Mouse (Mus musculus): ENCODE measurements around the gene Zbtb9. TPM values are rescaled to one million over a fixed set of nuclear protein-coding genes. Genes with fewer than 3 reads are reported as not detected.

Gene Zbtb9
- polyA plus RNA-seq, 1 experiment from 2014 or later: 14.7 TPM

DNA sequence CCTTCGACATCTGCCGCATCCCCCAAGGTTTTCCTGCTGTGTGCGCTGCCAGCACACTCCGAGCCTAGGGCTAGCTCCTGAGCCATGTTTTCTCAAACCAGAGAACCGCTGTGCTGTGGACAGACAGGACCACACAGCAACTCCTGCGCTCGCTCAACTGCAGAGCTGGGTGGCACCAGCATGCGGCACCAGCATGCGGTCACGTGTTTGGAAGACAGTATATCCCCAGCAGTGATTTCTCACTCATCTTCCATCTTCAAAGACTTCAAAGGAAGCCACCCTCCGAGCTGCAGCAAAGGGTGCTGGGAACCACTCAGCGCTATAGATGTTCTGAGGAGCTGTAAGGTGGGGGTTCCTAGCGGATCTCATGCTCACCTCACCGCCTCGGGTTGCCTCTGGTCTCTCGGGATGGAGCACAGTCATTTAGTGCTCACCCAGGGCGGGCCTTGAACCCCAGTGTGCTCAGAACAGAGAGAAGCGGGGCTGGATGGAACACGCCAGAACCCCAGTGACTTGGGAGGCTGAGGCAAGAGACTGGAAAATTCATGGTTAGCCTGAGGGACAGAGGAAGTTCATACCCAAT is 32.0 kb downstream of the Zbtb9 start:
- Histone ChIP-seq H3K9ac (no peak overlapping the region), H3K4me1 (replicated peaks) (no peaks in the 10 kb centered on the region), H3K27me3 (no peaks in the 10 kb centered on the region), H3K36me3 (no peaks in the 10 kb centered on the region), H3K27ac (replicated peaks) (no peak overlapping the region), H3K9me3 (no peaks in the 10 kb centered on the region), H3K4me3 (no peak overlapping the region), H3K4me2 (no peak overlapping the region)
- 43% methylated on average over 19 of the region's 19 CpGs for WGBS
- ATAC-seq (ENCODE audit: low FRiP score, low read depth): no peak

DNA sequence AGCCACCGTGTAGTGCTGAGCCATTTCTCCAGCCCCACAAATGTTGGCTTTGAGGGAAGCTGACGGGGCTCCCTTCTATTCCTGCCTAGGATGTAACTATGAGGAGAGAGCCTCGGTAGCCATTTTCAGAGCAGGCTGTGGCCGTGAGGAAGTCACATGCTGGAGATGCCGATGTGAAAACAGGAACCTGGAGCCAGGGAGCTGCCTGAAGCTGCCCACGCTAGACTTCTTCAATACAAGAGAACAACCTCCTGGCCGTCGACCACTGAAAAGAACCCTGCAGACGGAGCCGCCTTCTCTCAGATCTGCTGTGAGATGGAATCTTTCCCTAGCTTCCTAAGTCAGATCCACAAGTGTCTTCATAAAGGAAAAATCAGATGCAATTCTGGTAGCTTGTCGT is 32.7 kb downstream of the Zbtb9 start:
- Histone ChIP-seq H3K4me1 (replicated peaks) (no peaks in the 10 kb centered on the region), H3K27ac (replicated peaks) (no peak overlapping the region), H3K9me3 (no peaks in the 10 kb centered on the region), H3K4me2 (no peak overlapping the region), H3K4me3 (no peak overlapping the region), H3K9ac (no peak overlapping the region), H3K36me3 (no peaks in the 10 kb centered on the region), H3K27me3 (no peaks in the 10 kb centered on the region)
- ATAC-seq (ENCODE audit: low FRiP score, low read depth): no peak
- 65% methylated on average over 11 of the region's 11 CpGs for WGBS

DNA sequence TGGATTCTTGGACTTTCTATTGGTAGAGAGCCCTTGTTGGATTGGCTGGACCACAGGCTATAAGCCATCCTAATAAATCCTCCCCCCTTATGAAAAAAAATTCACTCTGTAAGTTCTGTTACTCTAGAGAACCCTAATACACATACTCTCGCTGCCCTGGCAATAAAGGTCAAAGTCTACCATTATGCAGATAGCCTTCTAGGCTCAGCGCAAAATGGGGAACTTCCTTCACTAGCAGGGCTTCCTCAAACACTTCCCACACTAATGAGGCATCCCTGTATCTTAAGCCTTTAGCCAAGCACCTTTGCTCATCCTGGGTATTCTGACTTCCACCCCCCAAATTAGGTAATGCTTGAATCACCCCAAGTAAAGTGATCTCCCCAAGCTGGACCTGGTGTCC is 35.3 kb downstream of the Zbtb9 start:
- ATAC-seq (ENCODE audit: low FRiP score, low read depth): no peak
- Histone ChIP-seq H3K4me1 (replicated peaks) (no peaks in the 10 kb centered on the region; the same call in 1 of the 2 replicates), H3K27ac (replicated peaks) (no peak overlapping the region), H3K9me3 (no peaks in the 10 kb centered on the region), H3K27me3 (no peaks in the 10 kb centered on the region), H3K4me2 (no peak overlapping the region), H3K36me3 (no peaks in the 10 kb centered on the region), H3K9ac (no peak overlapping the region), H3K4me3 (no peak overlapping the region)
- WGBS: 82% methylated on average over 2 of the region's 2 CpGs

DNA sequence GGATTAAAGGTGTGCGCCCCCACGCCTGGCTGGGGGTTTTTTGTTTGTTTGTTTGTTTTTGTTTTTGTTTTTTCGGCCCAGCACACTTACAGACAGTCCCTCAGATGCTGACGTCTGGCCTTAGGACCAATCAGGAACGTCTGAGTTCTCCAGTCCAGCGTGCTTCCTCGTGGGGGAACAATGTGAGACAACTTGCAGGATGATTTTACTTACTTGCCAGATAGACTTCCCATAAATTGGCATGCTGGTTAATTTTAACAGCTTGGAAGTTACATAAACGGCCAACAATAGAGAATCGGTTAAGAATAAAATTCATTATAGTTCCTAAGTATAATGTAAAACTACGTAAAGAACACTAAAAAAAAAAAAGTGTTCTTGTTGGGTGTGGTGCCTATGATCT is 38.2 kb downstream of the Zbtb9 start:
- 92% methylated on average over 10 of the region's 10 CpGs for WGBS
- H3K27me3 ChIP-seq: no peaks in the 10 kb centered on the region
- no peak for ATAC-seq (ENCODE audit: low FRiP score, low read depth)
- no peaks in the 10 kb centered on the region; the same call in 1 of the 2 replicates for H3K4me1 ChIP-seq (replicated peaks)
- H3K9me3 ChIP-seq: no peaks in the 10 kb centered on the region
- H3K9ac ChIP-seq: no peak overlapping the region
- H3K4me3 ChIP-seq: no peak overlapping the region
- no peaks in the 10 kb centered on the region for H3K36me3 ChIP-seq
- H3K27ac ChIP-seq (replicated peaks): no peak overlapping the region
- no peak overlapping the region for H3K4me2 ChIP-seq

DNA sequence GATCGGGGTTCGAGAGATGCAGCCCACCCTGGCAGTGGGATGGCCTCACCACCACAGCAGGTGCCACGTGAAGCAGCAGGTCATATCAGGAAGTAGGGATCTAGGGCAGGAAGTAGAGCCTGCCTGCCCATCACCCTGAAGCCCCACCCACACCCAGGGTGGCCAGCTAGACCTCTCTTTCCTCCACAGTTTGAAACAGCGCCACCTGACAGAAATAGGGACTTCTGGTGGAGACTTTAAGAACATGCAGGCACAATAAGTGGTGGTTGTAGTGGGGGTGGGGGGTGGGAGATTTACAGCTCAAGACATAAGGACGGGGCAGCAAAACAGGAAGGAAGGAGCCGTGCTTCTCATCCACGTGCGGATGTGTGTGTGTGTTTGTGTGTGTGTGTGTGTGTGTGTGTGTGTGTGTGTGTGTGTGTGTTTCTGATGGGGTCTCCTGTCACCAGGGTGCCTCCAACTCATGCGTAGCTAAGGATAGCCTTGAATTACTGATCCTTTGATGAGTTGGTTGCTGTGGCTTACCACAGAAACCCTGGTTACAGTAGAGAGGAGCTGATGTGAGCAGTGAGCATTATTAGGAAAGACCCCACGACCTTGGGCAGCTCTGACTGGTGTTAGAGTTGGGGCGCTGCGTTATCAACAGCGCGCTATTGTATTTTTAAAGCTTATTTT is 39.2 kb downstream of the Zbtb9 start:
- no peak for ATAC-seq (ENCODE audit: low FRiP score, low read depth)
- Histone ChIP-seq H3K4me1 (replicated peaks) (no peaks in the 10 kb centered on the region; the same call in 1 of the 2 replicates), H3K9me3 (no peaks in the 10 kb centered on the region), H3K27me3 (no peaks in the 10 kb centered on the region), H3K4me2 (no peak overlapping the region; the same call in 1 of the 2 replicates), H3K36me3 (no peaks in the 10 kb centered on the region), H3K9ac (no peak overlapping the region), H3K4me3 (no peak overlapping the region), H3K27ac (replicated peaks) (no peak overlapping the region)
- WGBS: 62% methylated on average over 14 of the region's 14 CpGs

DNA sequence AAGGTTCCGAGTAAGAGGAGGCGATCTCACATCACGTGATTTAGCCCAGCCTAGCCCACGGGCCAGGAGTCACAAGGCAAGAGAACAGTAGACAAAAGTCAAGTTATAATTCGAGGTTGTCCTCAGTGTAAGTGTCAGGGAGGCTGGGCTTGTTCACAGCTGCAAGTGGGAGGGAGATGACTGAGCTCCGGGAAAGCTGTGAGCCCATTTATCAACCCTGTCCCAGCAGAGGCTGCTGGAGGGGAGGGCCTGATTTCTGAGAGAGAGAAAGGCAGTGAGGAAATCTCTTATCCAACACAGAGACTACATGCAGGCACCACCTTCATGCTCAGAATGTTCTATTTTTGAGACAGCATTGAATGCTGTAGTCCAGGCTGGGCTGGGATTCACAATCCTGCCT is 39.9 kb downstream of the Zbtb9 start:
- H3K36me3 ChIP-seq: no peaks in the 10 kb centered on the region
- H3K27me3 ChIP-seq: no peaks in the 10 kb centered on the region
- no peak overlapping the region for H3K4me3 ChIP-seq
- H3K4me2 ChIP-seq: no peak overlapping the region
- H3K4me1 ChIP-seq (replicated peaks): peaks cover 7% of the 10 kb centered on the region
- H3K27ac ChIP-seq (replicated peaks): no peak overlapping the region
- no peaks in the 10 kb centered on the region for H3K9me3 ChIP-seq
- no peak overlapping the region for H3K9ac ChIP-seq
- WGBS: 32% methylated on average over 6 of the region's 6 CpGs
- no peak for ATAC-seq (ENCODE audit: low FRiP score, low read depth)

DNA sequence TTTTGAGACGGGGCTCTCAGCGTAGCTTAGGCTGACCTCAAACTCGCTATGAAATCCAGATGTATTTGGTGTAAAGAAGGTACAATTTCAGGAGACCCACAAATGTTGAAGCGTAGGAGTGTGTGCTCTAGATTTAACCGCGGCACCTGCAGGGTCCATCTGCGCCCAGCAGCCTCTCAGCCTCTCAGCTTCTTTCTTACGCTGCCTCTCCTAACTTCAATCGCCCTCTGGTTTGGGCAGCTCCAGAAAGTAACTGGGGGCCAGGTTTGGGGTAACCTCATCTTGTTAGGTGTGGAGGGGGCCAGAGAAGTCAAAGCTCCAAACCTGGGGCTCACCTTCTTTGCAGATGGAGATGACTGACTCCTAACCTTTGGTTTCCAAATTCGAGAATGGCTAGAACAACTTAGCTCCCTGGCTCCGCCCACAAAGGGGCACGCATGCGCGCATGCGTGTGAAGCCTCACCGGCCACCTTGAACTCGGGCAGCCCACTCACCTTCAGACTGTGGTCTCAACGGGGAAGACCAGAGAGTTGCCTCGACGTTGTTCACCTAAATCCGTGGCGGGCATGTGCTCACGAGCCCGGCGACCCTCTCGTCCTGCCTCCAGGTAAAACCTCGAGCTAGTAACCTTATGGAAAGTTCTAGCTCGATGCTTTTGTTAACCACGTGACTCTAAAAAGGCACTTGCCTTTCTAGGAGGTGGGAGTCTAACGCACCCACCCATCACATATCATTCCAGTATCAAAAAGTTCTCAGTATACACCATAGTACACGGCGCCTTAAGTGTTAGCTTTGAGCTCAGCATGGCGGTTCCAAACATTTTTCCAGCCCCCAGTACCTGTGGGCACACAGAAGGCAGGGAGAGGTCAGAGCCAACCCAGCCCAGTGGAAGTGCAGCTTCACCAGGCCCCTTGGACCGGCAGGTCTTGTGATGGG is 44.9 kb downstream of the Zbtb9 start:
- Histone ChIP-seq H3K27me3 (no peaks in the 10 kb centered on the region), H3K9me3 (no peaks in the 10 kb centered on the region), H3K4me2 (peak overlapping the region; percentile 77), H3K4me3 (peak overlapping the region; percentile 47), H3K36me3 (peaks cover 20% of the 10 kb centered on the region), H3K9ac (peak overlapping the region; percentile 47), H3K27ac (replicated peaks) (peak overlapping the region; percentile 64), H3K4me1 (replicated peaks) (peaks cover 16% of the 10 kb centered on the region)
- ATAC-seq (ENCODE audit: low FRiP score, low read depth): peak; percentile 76
- 7% methylated on average over 34 of the region's 34 CpGs for WGBS

DNA sequence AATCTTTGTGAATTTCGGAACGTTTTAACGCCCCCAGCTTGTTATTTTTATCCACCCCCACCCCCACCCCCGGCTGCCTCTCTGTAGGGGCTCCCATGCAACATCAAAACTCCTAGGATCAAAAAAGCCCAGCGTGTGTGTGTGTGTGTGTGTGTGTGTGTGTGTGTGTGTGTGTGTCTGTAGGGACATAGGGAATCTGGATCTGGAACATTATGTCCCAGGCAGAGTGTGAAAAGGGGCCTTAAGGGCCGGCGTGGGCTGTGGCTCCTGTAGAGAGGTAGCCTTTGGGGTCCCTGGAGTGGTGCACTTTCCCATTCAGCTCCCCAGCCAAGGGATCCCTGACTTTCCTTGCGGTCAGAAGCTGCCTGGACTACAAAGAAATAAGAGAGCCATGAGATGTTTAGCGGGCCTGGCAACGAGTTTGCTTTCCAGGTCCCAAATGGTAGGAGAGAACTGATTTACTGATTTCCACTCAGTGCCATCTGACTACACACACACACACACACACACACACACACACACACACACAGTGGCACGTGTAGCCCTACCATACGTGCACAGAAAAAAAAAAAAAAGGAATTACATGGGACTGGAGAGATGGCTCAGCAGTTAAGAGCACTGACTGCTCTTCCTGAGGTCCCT is 45.7 kb downstream of the Zbtb9 start:
- 22% methylated on average over 12 of the region's 12 CpGs for WGBS
- 0 out of 2 replicates have a peak, but pooled peaks have one; percentile 4 for ATAC-seq (ENCODE audit: low FRiP score, low read depth)

DNA sequence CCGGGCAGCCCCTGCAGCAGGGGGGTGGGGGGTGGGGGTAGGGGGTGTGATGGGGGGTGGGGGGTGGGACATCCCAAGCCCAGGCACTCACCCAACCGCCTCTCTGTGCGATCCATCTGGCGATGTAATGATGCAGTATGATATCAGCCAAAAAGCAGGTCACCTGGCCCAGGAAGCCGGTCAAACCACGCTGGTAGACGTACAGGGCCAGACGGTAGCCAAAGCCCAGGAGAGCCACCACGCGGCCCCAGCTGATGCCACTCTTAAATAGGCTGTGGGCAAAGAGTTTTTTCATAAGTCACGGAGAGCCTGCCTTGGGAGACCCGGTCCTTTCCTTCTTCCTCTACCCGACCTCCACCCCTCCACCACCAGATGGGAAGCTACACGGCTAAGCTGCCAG is 48.1 kb downstream of the Zbtb9 start:
- Histone ChIP-seq H3K27me3 (no peaks in the 10 kb centered on the region), H3K27ac (replicated peaks) (no peak overlapping the region), H3K4me2 (no peak overlapping the region), H3K9ac (no peak overlapping the region), H3K4me3 (no peak overlapping the region), H3K4me1 (replicated peaks) (peaks cover 16% of the 10 kb centered on the region), H3K9me3 (no peaks in the 10 kb centered on the region), H3K36me3 (peaks cover 44% of the 10 kb centered on the region)
- ATAC-seq (ENCODE audit: low FRiP score, low read depth): no peak
- WGBS: 92% methylated on average over 14 of the region's 14 CpGs

More for the DNA sequence above, 45.7 kb downstream of the Zbtb9 start:
- H3K4me3 ChIP-seq: peak overlapping the region; percentile 47
- H3K9me3 ChIP-seq: no peaks in the 10 kb centered on the region
- peak overlapping the region; percentile 77 for H3K4me2 ChIP-seq
- peaks cover 24% of the 10 kb centered on the region for H3K36me3 ChIP-seq
- H3K27me3 ChIP-seq: no peaks in the 10 kb centered on the region
- peak overlapping the region; percentile 64 for H3K27ac ChIP-seq (replicated peaks)
- 0 out of 2 replicates have a peak overlapping the region, but pooled peaks have one; percentile 47 for H3K9ac ChIP-seq
- H3K4me1 ChIP-seq (replicated peaks): peaks cover 16% of the 10 kb centered on the region

DNA sequence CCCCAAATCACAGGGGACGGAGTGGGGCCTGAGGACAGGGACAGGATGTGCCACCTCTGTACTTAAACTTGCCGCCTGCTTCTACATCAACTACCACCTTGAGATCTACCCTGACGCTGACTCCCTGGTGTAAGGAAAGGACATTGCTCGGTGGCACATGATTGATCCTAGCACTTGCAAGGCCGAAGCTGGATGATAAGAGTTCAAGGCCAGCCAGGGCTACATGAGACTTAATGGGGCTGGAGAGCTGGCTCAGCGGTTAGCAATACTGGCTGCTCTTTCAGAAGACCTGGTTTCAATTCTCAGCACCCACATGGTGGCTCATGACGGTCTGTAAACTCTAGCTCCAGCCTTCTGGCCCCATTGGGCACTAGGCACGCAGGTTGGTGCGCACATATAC is 48.8 kb downstream of the Zbtb9 start:
- peaks cover 44% of the 10 kb centered on the region for H3K36me3 ChIP-seq
- H3K27me3 ChIP-seq: no peaks in the 10 kb centered on the region
- H3K27ac ChIP-seq (replicated peaks): no peak overlapping the region
- peaks cover 17% of the 10 kb centered on the region for H3K4me1 ChIP-seq (replicated peaks)
- no peak for ATAC-seq (ENCODE audit: low FRiP score, low read depth)
- no peak overlapping the region for H3K4me3 ChIP-seq
- H3K9me3 ChIP-seq: no peaks in the 10 kb centered on the region
- WGBS: 93% methylated on average over 9 of the region's 9 CpGs
- H3K9ac ChIP-seq: no peak overlapping the region
- no peak overlapping the region for H3K4me2 ChIP-seq

DNA sequence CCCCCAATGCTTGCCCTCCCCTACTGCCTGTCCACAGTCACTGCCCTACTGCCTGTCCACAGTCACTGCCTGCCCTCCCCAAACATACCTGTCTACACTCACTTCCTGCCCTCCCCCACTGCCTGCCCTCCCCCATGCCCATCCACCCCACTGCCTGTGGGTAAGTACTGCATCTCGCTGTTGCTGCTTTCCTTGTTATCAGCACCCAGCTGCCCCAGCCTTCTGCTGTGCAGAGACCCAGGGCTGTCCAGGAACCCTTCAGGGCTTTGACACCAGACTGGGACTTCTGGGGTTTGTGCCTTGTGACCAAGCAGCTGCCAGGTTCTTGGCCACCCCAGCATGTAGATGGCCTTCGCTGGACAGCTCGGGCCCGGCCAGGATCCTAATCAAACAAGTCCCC is 50.4 kb downstream of the Zbtb9 start:
- H3K36me3 ChIP-seq: peaks cover 44% of the 10 kb centered on the region
- no peak overlapping the region for H3K4me3 ChIP-seq
- peaks cover 21% of the 10 kb centered on the region for H3K4me1 ChIP-seq (replicated peaks)
- H3K27me3 ChIP-seq: no peaks in the 10 kb centered on the region
- no peak for ATAC-seq (ENCODE audit: low FRiP score, low read depth)
- H3K9ac ChIP-seq: no peak overlapping the region
- H3K9me3 ChIP-seq: no peaks in the 10 kb centered on the region
- H3K4me2 ChIP-seq: no peak overlapping the region
- H3K27ac ChIP-seq (replicated peaks): no peak overlapping the region
- 90% methylated on average over 4 of the region's 4 CpGs for WGBS
